Mouse (Mus musculus): Measurements from ENCODE around the gene Med23. TPM values are rescaled to one million over a fixed set of nuclear protein-coding genes. Genes with fewer than 3 reads are reported as not detected.

Gene Med23
- polyA plus RNA-seq, 1 experiment, result 32.6 TPM

GRCm38 (mm10) chr10:24830448-24830847, 39.3 kb upstream of the Med23 start:
- Histone ChIP-seq H3K4me3 (ENCODE audit: insufficient read depth, low read length) (no peak overlapping the region), H3K4me1 (ENCODE audit: control insufficient read depth, insufficient read depth, low read length) (no peaks in the 10 kb centered on the region), H3K27ac (ENCODE audit: insufficient read depth, low read length) (no peak overlapping the region)
- TF ChIP-seq CTCF (IDR thresholded peaks at IDR 0.05; ENCODE audit: borderline replicate concordance, insufficient read depth, low read length) (no peak), POLR2A (IDR thresholded peaks at IDR 0.05; ENCODE audit: low read depth, low read length) (no peak)

- H3K27ac ChIP-seq (ENCODE audit: insufficient read depth, low read length), result no peak overlapping the region
- TF ChIP-seq POLR2A (IDR thresholded peaks at IDR 0.05; ENCODE audit: low read depth, low read length) (no peak), CTCF (IDR thresholded peaks at IDR 0.05; ENCODE audit: borderline replicate concordance, insufficient read depth, low read length) (no peak)
- H3K4me3 ChIP-seq (ENCODE audit: insufficient read depth, low read length), result no peak overlapping the region
- H3K4me1 ChIP-seq (ENCODE audit: control insufficient read depth, insufficient read depth, low read length), result peaks cover 3% of the 10 kb centered on the region; the same call in 1 of the 2 replicates
These were observed 38.2 kb upstream of the Med23 start for GRCm38 (mm10) chr10:24831377-24832095.

- Histone ChIP-seq H3K4me3 (ENCODE audit: insufficient read depth, low read length) (no peak overlapping the region), H3K27ac (ENCODE audit: insufficient read depth, low read length) (no peak overlapping the region), H3K4me1 (ENCODE audit: control insufficient read depth, insufficient read depth, low read length) (peaks cover 3% of the 10 kb centered on the region; the same call in 1 of the 2 replicates)
- TF ChIP-seq CTCF (IDR thresholded peaks at IDR 0.05; ENCODE audit: borderline replicate concordance, insufficient read depth, low read length) (no peak), POLR2A (IDR thresholded peaks at IDR 0.05; ENCODE audit: low read depth, low read length) (no peak)
These were observed 37.5 kb upstream of the Med23 start for GRCm38 (mm10) chr10:24832306-24832705.

GRCm38 (mm10) chr10:24834634-24835371, 35.0 kb upstream of the Med23 start:
- peak overlapping the region; percentile 34; the same call in 1 of the 2 replicates for H3K27ac ChIP-seq (ENCODE audit: insufficient read depth, low read length)
- TF ChIP-seq CTCF (IDR thresholded peaks at IDR 0.05; ENCODE audit: borderline replicate concordance, insufficient read depth, low read length), result no peak
- no peak for TF ChIP-seq POLR2A (IDR thresholded peaks at IDR 0.05; ENCODE audit: low read depth, low read length)
- H3K4me1 ChIP-seq (ENCODE audit: control insufficient read depth, insufficient read depth, low read length), result peaks cover 3% of the 10 kb centered on the region; the same call in 1 of the 2 replicates
- H3K4me3 ChIP-seq (ENCODE audit: insufficient read depth, low read length), result no peak overlapping the region

DNA sequence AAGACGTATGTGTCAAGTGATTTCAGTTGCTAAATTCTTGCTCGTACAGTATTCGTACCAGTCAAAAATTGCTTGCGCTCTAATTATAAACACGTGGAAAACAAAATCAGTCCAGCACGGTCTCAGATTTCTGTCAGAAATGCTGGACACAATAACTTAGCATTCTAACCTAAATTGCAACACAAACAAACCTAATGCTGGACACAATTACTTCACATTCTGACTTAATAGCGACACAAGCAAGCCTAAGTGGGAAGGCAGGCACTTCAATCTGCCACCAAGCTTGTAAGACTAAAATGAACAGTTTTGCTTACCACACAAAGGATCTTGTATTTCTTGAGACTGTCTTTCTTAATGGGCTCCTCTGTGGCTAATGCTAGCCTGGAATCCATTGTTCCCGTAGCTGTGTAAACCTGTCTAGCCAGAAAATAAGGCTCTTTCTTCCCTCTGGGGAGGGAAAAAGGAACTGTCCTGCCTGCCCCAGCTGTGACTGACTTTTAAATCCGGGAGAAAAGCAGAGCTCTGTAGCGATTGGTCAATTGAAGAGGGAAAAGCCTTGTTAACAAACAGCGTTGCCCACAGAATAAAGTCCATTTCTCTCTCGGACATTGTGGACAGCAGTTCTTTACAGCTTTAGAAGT, 34.0 kb upstream of the Med23 start:
- no peak for TF ChIP-seq POLR2A (IDR thresholded peaks at IDR 0.05; ENCODE audit: low read depth, low read length)
- TF ChIP-seq CTCF (IDR thresholded peaks at IDR 0.05; ENCODE audit: borderline replicate concordance, insufficient read depth, low read length), result no peak
- peak overlapping the region; percentile 6; the same call in 1 of the 2 replicates for H3K4me3 ChIP-seq (ENCODE audit: insufficient read depth, low read length)

GRCm38 (mm10) chr10:24836366-24837038, 33.3 kb upstream of the Med23 start:
- no peak overlapping the region for H3K27ac ChIP-seq (ENCODE audit: insufficient read depth, low read length)
- TF ChIP-seq CTCF (IDR thresholded peaks at IDR 0.05; ENCODE audit: borderline replicate concordance, insufficient read depth, low read length) (no peak), POLR2A (IDR thresholded peaks at IDR 0.05; ENCODE audit: low read depth, low read length) (no peak)

More for the DNA sequence above, 34.0 kb upstream of the Med23 start:
- Histone ChIP-seq H3K4me1 (ENCODE audit: control insufficient read depth, insufficient read depth, low read length) (peaks cover 3% of the 10 kb centered on the region; the same call in 1 of the 2 replicates), H3K27ac (ENCODE audit: insufficient read depth, low read length) (peak overlapping the region; percentile 49; the same call in 1 of the 2 replicates)

DNA sequence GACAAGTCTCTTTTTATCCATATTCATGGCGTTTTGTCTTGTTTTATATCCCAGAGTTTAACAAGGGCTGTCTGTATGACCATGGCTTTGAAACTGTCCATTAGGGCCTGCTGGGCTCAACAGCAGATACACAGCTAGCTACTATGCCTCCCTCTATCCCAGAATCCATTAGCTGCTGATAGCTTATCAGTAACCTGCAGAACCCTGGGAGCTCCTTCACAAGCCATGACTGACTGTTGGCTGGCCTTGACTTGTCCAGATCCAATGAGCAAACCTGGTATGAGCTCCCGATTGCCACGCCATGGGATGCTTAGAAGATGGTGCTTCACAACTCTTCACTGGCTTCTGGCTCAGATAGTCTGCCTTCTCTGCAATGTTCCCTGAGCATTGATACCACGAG, 29.0 kb upstream of the Med23 start:
- TF ChIP-seq CTCF (IDR thresholded peaks at IDR 0.05; ENCODE audit: borderline replicate concordance, insufficient read depth, low read length) (no peak), POLR2A (IDR thresholded peaks at IDR 0.05; ENCODE audit: low read depth, low read length) (no peak)
- Histone ChIP-seq H3K4me3 (ENCODE audit: insufficient read depth, low read length) (no peak overlapping the region), H3K27ac (ENCODE audit: insufficient read depth, low read length) (no peak overlapping the region), H3K4me1 (ENCODE audit: control insufficient read depth, insufficient read depth, low read length) (peaks cover 7% of the 10 kb centered on the region; the same call in 1 of the 2 replicates)

More at GRCm38 (mm10) chr10:24836366-24837038, 33.3 kb upstream of the Med23 start:
- Histone ChIP-seq H3K4me3 (ENCODE audit: insufficient read depth, low read length) (no peak overlapping the region), H3K4me1 (ENCODE audit: control insufficient read depth, insufficient read depth, low read length) (peaks cover 3% of the 10 kb centered on the region; the same call in 1 of the 2 replicates)

- no peak overlapping the region for H3K4me3 ChIP-seq (ENCODE audit: insufficient read depth, low read length)
These were observed 27.8 kb upstream of the Med23 start for GRCm38 (mm10) chr10:24841998-24842397.

GRCm38 (mm10) chr10:24842676-24843075, 27.1 kb upstream of the Med23 start, which contains the start of gene Enpp3:
Enpp3 (minus strand) TSS chr10:24842823.
- Histone ChIP-seq H3K27ac (ENCODE audit: insufficient read depth, low read length) (no peak within 1 kb of the TSS), H3K4me3 (ENCODE audit: insufficient read depth, low read length) (no peak within 1 kb of the TSS), H3K4me1 (ENCODE audit: control insufficient read depth, insufficient read depth, low read length) (peaks cover 5% of the 10 kb centered on the region; the same call in 1 of the 2 replicates)
- TF ChIP-seq CTCF (IDR thresholded peaks at IDR 0.05; ENCODE audit: borderline replicate concordance, insufficient read depth, low read length), result no peak
- no peak for TF ChIP-seq POLR2A (IDR thresholded peaks at IDR 0.05; ENCODE audit: low read depth, low read length)

More at GRCm38 (mm10) chr10:24841998-24842397, 27.8 kb upstream of the Med23 start:
- Histone ChIP-seq H3K27ac (ENCODE audit: insufficient read depth, low read length) (no peak overlapping the region), H3K4me1 (ENCODE audit: control insufficient read depth, insufficient read depth, low read length) (peaks cover 5% of the 10 kb centered on the region; the same call in 1 of the 2 replicates)
- TF ChIP-seq CTCF (IDR thresholded peaks at IDR 0.05; ENCODE audit: borderline replicate concordance, insufficient read depth, low read length) (no peak), POLR2A (IDR thresholded peaks at IDR 0.05; ENCODE audit: low read depth, low read length) (no peak)

All from embryonic fibroblast, embryonic 13.5 days (primary cell).